Mouse (Mus musculus): ENCODE results near the gene Camkv. TPM values are rescaled to one million over a fixed set of nuclear protein-coding genes. Genes with fewer than 3 reads are reported as not detected.

Gene Camkv
- polyA plus RNA-seq, 1 experiment from 2014 or later = 18.9 TPM

Other genes starting within 250 kb of the Camkv start
- 18.9 and 24.6 TPM in 2 replicates for gene Sema3f, start 225.2 kb upstream of the Camkv start, polyA plus RNA-seq (2015; fragmentation: Nextera tagmentation; extraction: Ambion mirVana)
- gene Rbm5, start 164.7 kb upstream of the Camkv start, polyA plus RNA-seq (2015; fragmentation: Nextera tagmentation; extraction: Ambion mirVana) = 282 and 315 TPM in 2 replicates
- gene Rbm6, start 62.4 kb upstream of the Camkv start, polyA plus RNA-seq (2015; fragmentation: Nextera tagmentation; extraction: Ambion mirVana) = 126 and 132 TPM in 2 replicates
- 21.5 and 23.8 TPM in 2 replicates for gene Mon1a, start 47.5 kb upstream of the Camkv start, polyA plus RNA-seq (2015; fragmentation: Nextera tagmentation; extraction: Ambion mirVana)
- 1.2 and 2.3 TPM in 2 replicates for gene Mst1r, start 28.8 kb upstream of the Camkv start, polyA plus RNA-seq (2015; fragmentation: Nextera tagmentation; extraction: Ambion mirVana)
- gene Actl11, start 7.2 kb upstream of the Camkv start, polyA plus RNA-seq (2015; fragmentation: Nextera tagmentation; extraction: Ambion mirVana) = not detected in 2 replicates
- gene Traip, start 14.5 kb downstream of the Camkv start, polyA plus RNA-seq (2015; fragmentation: Nextera tagmentation; extraction: Ambion mirVana) = 15.0 and 15.1 TPM in 2 replicates
- gene Uba7, start 39.8 kb downstream of the Camkv start, polyA plus RNA-seq (2015; fragmentation: Nextera tagmentation; extraction: Ambion mirVana) = 3.5 and 4.7 TPM in 2 replicates
- gene Gm20661, start 47.4 kb downstream of the Camkv start, polyA plus RNA-seq (2015; fragmentation: Nextera tagmentation; extraction: Ambion mirVana) = 0.66 and 1.3 TPM in 2 replicates
- 13.2 and 13.5 TPM in 2 replicates for gene Inka1, start 50.2 kb downstream of the Camkv start, polyA plus RNA-seq (2015; fragmentation: Nextera tagmentation; extraction: Ambion mirVana)
- 1.7 and 1.8 TPM in 2 replicates for gene Cdhr4, start 56.8 kb downstream of the Camkv start, polyA plus RNA-seq (2015; fragmentation: Nextera tagmentation; extraction: Ambion mirVana)
- gene Gm20662, start 60.7 kb downstream of the Camkv start, polyA plus RNA-seq (2015; fragmentation: Nextera tagmentation; extraction: Ambion mirVana) = 0.36 and 0.95 TPM in 2 replicates
- gene Ip6k1, start 66.8 kb downstream of the Camkv start, polyA plus RNA-seq (2015; fragmentation: Nextera tagmentation; extraction: Ambion mirVana) = 97.2 and 107 TPM in 2 replicates
- 18.1 and 18.5 TPM in 2 replicates for gene Gmppb, start 113.6 kb downstream of the Camkv start, polyA plus RNA-seq (2015; fragmentation: Nextera tagmentation; extraction: Ambion mirVana)
- 3.0 and 3.3 TPM in 2 replicates for gene Amigo3, start 117.5 kb downstream of the Camkv start, polyA plus RNA-seq (2015; fragmentation: Nextera tagmentation; extraction: Ambion mirVana)
- 0.11 and 0.23 TPM in 2 replicates for gene Mst1, start 144.8 kb downstream of the Camkv start, polyA plus RNA-seq (2015; fragmentation: Nextera tagmentation; extraction: Ambion mirVana)
- 46.2 and 55.6 TPM in 2 replicates for gene Rnf123, start 147.7 kb downstream of the Camkv start, polyA plus RNA-seq (2015; fragmentation: Nextera tagmentation; extraction: Ambion mirVana)
- 56.3 and 62.5 TPM in 2 replicates for gene Apeh, start 158.9 kb downstream of the Camkv start, polyA plus RNA-seq (2015; fragmentation: Nextera tagmentation; extraction: Ambion mirVana)

All from midbrain, embryonic 13.5 days (tissue).